Mouse (Mus musculus): ENCODE results near the gene Hoxb4.

The Hoxb4 gene

GRCm38 (mm10) chr11:96334998-96335397 lies 16.9 kb downstream of the Hoxb4 start:
- DNase-seq (ENCODE audit: low spot score), result no peak

- DNase-seq (ENCODE audit: low spot score), result no peak
Measured at GRCm38 (mm10) chr11:96336597-96336996, 18.5 kb downstream of the Hoxb4 start.

DNA sequence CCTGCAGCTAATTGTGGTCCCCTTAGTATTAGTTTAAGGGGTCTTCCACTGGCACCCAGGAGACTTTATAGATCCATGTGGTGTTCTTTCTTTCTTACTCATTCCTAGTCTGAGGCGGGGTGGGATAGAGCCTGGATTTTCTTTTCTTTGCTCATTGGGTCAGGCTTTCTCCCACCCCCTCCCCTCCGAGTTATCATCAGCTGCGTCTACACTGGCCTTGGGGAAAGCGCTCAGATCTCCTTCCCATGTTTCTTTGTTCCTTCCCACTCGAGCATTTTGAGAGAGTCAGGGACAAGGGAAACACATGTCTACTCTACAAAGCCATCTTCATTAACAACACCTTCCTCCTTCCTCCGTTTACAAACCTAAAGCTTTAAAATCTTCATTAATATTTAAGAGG lies 19.0 kb downstream of the Hoxb4 start:
- DNase-seq (ENCODE audit: low spot score), result no peak

- no peak for DNase-seq (ENCODE audit: low spot score)
Measured at GRCm38 (mm10) chr11:96338957-96339855, 21.1 kb downstream of the Hoxb4 start.

GRCm38 (mm10) chr11:96340698-96341365 lies 22.8 kb downstream of the Hoxb4 start:
- no peak for DNase-seq (ENCODE audit: low spot score)

DNA sequence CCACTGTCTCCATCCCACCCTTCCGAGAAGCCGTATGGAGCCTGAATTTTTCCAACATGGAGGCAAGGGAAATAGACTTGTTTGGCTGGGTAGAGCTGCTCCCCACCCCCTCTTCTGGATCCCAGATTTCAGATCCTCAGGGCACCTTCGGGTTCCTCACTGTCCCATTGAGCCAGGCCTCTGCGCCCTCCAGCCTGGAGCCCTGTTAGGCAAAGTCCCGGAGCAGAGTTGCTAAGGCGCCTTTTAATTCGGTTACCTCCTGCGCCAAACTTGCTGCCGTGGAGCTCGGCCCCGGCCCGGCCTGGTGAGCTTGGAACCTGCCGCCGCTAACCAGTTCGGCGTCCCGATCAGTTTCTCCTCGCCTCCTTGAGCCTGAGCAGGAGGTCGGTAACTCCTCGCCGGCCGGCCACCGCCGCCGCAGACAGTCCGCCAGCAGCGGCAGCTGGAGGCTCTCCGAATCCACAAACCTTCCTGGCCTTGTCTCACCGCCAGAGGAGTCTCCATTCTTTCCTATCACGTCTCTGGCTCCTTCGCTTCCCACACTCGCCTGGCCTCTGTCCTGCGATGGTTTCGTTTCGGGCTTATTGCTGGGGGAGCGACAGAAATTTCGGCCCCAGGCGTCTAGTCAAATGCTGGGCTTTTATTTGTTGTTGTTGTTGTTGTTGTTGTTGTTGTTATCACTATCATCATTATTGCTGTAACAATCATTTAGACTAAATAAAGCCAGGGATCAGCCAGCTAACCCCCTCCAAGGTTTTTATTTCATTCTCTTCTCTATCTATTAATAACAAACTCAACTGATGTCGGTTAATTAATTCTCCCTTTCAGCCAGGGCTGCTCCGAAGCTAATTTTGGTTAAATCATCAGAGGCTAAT lies 23.9 kb downstream of the Hoxb4 start:
- no peak for DNase-seq (ENCODE audit: low spot score)

DNA sequence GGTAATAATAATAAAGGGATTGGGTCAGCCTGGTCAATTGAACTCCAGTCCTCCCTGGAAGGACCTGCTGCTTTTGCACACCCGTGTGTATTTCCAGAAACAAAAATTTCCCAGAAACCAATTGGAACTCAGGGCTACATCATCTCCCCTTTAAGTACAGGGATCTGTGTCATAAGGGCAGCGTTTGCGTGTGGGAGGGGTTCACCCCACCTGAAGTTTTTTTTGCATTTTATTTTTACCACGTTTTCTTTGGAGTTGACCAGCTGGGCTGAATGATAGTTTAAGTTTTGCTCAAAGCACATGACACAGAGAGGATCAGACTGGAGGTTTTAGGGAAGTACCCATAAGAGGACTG lies 24.5 kb downstream of the Hoxb4 start:
- no peak for DNase-seq (ENCODE audit: low spot score)

DNA sequence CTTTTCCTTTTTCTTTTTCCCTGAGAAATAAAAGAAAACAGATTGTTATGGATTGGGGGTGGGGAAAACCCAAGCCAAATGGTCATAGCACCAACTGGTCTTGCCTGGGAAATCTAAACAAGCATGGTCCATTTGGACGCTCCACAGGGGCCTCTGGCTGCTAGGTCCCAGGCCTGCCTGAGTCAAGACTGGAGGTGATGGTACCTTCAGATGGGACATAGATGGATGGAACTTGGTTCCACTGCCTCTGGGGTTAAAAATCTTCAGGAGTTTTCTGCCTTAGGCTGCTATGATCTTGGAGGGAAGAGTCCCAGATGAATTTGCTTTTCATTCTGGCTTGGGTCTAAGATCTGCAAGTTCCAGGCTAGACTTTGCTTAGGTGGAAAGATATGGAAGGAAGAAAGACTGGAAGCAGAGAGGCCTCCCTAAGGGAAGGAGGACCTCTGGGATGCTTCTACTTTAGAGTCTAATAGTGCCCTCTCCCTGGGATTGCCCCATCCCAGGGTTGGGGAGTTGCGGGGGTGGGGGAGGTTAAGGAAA lies 25.2 kb downstream of the Hoxb4 start:
- no peak for DNase-seq (ENCODE audit: low spot score)

DNA sequence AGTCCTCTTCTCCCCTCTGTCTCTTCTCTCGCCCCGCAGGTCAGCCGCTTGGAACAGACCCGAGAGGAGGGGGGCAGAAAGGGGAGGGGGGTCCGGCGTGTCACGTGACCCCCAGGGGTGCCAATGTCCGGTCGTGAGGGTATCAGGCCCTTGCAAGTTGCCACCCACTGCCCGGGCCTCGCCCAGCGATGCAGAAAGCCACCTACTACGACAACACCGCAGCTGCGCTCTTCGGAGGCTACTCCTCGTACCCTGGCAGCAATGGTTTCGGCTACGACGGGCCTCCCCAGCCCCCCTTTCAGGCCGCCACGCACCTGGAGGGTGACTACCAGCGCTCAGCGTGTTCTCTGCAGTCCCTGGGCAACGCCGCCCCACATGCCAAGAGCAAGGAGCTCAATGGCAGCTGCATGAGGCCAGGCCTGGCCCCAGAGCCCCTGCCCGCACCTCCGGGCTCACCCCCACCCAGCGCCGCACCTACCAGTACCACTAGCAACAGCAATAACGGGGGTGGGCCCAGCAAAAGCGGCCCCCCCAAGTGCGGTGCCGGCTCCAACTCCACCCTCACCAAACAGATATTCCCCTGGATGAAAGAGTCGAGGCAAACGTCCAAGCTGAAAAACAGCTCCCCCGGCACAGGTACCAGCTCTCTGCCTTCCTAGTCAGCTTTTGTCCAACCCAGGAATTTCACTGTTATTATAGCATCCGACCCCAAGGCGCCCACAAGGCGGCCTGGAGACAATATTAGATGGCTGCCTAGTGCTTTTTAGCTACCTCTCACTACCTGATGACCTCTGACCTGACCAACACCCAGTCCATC lies 26.2 kb downstream of the Hoxb4 start:
- DNase-seq (ENCODE audit: low spot score), result no peak

DNA sequence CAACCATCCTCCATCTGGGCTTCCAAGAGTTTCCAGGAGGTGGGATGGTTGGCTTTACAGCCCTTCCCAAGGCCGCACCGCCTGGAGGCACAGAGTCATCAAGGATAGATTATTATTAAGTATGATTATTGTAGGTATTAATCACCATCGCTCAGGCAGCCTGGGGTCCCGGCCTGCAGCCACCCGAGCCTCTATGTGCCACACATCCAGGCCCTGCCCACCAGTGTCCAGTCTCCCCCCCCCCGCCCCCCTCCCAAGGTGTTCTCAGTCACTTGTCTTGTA lies 26.8 kb downstream of the Hoxb4 start:
- DNase-seq (ENCODE audit: low spot score), result no peak

DNA sequence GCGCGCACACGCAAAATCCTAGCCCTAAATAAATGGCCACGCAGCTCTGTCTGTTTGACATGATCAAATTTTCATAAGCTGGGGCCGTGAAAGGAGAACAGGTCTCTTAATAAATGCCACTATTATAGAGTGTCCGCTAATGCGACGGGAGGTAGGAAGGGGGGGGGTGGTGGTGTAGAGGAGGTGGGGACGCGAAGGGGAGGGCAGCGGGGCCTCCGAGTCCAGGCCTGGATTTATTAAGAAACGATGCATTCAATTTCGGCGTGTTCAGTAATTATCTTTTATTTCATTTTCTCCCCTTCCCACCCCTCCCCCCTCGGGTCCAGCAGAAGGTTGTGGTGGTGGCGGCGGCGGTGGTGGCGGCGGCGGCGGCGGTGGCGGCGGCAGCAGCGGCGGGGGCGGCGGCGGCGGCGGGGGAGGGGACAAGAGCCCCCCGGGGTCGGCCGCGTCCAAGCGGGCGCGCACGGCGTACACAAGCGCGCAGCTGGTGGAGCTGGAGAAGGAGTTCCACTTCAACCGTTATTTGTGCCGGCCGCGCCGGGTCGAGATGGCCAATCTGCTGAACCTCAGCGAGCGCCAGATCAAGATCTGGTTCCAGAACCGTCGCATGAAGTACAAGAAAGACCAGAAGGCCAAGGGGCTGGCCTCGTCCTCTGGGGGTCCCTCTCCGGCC lies 27.3 kb downstream of the Hoxb4 start:
- no peak for DNase-seq (ENCODE audit: low spot score)

GRCm38 (mm10) chr11:96345893-96346806 lies 28.1 kb downstream of the Hoxb4 start:
- no peak for DNase-seq (ENCODE audit: low spot score)

DNA sequence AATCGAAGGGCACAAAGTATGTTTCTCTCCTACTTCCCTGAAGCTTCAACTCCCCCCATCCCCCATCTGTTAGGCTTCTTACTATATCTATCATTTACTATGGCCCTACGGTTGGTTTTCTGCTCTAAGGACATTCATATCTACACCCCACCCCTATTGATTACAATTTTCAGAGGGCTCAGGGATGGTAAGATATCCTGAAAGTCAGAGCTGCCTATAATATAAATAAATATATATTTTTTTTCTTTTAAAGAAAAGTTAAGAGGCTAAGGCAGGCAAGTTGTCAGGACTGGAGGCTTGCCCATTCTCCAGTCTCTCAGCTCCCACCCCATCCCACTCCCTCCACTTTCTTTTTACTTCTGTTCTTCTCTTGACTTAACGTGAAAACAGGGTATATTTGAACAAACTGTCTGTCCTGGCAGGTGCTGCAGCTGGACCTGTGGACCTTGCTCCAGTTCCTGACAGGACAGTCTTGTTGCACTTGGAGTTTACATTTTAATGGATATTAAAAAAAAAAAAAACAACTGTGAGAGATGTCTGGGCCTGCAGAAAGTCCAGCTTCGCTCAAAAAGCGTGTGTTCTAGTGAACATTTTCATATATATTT lies 29.0 kb downstream of the Hoxb4 start:
- no peak for DNase-seq (ENCODE audit: low spot score)

DNA sequence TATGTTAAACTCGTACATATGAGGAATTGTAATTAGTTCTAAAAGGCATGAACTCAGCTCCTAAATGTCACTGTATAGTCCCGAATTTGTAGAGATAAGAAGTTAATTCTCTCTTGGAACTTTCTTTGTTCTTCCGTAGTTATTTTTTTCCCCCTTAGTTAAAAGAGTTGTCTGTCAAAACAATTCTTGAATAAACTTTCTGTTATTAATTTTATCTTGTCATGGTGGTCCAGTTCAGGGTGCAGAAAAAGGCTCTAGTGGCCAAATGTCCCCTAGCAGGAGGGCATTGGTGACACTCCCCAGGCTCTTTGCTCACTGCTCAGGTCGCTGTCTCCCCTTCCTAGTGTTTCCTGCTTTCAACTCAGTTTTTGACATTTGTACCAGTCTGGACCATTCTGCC lies 29.6 kb downstream of the Hoxb4 start:
- no peak for DNase-seq (ENCODE audit: low spot score)

DNA sequence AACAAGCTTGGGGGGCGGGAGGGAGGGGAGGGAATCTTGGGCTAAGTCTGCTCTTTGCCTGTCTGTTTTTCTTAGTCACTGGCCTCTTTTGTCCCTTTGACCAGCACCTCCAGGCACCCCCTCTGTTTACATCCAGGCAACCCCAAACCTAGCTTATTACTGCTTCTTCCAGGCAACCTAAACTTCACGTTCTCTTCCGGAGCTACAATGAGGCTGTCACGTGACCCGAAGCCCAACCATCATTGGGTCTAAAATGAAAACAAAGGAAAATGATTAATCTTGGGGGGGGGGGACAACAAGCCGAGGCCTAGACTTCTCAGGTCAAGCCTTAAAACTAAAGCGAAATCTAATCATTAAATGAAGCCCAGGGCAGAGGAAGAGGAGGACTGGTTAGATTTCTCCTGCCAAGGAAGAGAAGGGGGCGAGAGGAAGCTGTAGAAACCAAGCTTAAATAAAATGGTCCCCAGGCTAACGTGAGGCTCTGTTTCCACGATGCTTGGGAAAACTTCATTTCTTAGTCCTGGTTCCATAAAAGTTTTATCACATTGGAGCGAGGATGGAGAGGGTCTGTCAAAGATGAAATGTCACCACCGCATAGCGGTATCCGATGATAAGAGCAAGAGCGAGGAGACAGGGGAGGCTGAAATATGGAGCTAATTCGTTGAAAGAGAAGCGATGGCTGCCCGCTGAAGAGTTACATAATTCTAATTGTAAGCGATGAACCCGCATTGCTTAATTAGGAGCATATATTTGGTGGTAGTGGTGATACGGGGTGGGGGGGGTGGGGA lies 30.3 kb downstream of the Hoxb4 start:
- DNase-seq (ENCODE audit: low spot score), result no peak

DNA sequence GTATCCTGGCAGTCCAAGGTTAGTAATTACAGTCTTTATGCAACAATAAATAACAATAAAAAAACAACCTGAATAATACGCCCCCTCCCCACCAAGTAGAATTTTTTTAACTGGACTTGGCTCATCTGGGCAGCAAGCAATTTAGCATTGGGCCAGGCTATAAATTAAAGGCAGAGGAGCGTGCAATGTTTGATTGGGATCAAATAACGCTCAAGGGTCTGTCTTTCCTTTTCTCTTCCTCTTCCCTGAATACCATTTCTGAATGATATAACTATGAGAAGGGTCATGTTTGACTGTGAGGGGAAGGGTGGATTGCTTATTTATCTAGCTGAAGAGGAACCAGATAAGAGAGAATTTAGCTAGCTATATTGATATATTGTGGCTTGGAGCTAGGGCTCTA lies 30.9 kb downstream of the Hoxb4 start:
- no peak for DNase-seq (ENCODE audit: low spot score)

- no peak for DNase-seq (ENCODE audit: low spot score)
Measured at GRCm38 (mm10) chr11:96349491-96350340, 31.6 kb downstream of the Hoxb4 start.

GRCm38 (mm10) chr11:96350341-96350624 lies 32.2 kb downstream of the Hoxb4 start, which contains the start of gene Hoxb2:
TSS of gene Hoxb2 (plus strand) at chr11:96350525.
- DNase-seq (ENCODE audit: low spot score), result no peak

All from layer of hippocampus, adult 9-10 months (tissue).